Mouse (Mus musculus): ENCODE measurements at regions not wholly inside any gene's neighbourhood (a gene's known extent, or its start where the extent isn't known, plus 50 kb on each side); places are given as distances from the start of the nearest gene placed in this dataset.

- no peak for DNase-seq (ENCODE audit: low read depth, low spot score)
Measured at GRCm38 (mm10) chr5:41206462-41206861, 501.5 kb downstream of the Rab28 start.

DNA sequence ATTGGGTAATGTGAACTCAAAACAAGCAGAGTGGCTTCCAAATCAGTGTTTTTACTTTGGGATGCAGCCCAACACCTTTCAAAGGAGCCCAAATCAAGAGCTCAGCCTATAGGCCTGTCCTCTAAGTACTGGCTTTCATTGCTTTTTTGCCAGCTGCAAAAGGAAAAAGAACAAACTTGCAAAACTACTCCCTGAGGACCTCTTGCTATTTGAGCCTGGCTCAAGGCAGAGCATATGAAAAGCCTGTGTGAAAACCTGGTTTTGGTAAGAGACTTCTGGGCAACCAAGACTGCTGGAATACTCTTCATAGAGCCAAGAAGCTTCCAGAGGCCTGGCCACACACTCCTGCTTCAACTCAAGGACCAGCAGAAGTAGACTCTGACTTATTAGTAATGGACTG, 503.5 kb downstream of the Rab28 start:
- no peak for DNase-seq (ENCODE audit: low read depth, low spot score)

DNA sequence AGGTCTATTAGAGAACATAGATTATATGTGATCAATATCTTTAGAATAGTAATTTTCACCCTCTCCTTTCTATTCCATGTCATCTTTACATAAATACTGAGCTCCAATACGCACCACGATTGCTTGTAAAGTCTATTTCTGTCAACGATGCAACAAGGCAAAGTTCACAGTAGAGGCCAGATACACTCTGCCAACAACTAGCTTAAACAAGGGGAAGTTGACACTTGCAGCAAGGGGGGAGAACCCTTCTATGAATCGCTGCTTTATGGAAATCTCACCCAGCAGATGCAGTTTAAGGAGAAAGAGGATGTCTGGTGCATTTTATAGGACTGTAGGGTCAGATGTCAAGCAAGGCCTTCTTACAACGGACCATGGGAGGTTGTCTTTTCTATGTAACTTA, 520.8 kb downstream of the Rab28 start:
- no peak for DNase-seq (ENCODE audit: low read depth, low spot score)

- DNase-seq (ENCODE audit: low read depth, low spot score), result no peak
Measured at GRCm38 (mm10) chr5:41177220-41177619, 530.7 kb downstream of the Rab28 start.

GRCm38 (mm10) chr5:41165870-41166626, 541.9 kb downstream of the Rab28 start:
- DNase-seq (ENCODE audit: low read depth, low spot score), result no peak

GRCm38 (mm10) chr5:41125050-41125449, 582.9 kb downstream of the Rab28 start:
- DNase-seq (ENCODE audit: low read depth, low spot score), result peak; percentile 34

DNA sequence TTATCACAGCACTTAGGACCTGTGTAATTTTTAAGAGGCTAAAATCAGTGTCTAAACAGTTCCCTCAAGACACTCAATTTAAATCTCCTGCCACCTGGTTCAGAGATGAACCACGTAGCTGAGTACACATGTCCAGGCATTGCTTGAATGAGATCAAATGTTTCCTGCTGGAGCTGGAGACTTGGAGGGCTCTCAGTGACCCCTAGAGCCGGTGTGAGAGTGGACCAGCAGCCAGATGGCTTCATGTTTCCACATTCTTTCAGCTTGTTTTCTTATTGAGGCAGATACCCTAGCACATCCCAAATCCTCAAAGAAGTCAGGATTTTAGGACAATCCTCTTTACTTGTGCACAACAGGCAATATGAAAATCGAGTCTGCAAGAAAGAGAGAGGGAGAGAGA, 590.3 kb downstream of the Rab28 start:
- DNase-seq (ENCODE audit: low read depth, low spot score), result peak; percentile 36

DNA sequence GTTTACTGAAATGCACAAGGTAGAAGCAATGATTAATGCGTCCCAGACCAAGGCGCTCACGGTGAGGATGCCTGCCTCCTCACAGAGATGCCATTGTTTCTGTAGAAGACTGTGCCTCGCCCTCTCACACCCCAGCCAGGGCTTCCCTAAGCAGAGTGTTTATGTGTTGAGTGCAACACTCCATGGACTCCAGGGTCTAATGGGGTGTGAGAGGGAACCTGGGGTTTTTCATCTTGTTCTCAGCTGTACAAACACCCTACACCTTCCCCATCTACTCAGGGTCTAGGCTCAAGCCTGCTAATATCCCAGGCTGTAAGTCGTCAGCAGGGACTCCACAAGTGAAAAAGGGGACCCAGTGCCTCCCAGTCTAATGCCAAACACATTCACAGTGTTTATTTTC, 620.2 kb downstream of the Rab28 start:
- peak; percentile 60 for DNase-seq (ENCODE audit: low read depth, low spot score)

DNA sequence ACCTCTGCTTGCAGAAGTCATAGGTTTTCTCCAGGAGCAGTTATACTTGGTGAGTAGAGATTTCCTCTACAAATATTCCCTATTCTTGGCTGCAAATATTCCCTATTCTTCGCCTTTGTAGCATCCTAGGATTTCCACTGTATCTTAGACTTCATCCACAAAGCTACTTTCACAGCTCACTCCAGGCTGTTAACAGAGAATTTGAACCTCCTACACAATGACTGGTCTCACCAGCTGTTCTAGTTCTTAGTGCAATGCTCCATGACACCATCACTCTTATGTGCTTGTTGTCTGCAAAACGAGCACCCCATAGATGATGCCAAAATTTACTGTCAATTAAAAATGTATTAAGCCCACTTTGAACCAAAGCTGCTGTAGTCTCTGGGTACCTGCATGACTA, 631.5 kb downstream of the Rab28 start:
- no peak for DNase-seq (ENCODE audit: low read depth, low spot score)

DNA sequence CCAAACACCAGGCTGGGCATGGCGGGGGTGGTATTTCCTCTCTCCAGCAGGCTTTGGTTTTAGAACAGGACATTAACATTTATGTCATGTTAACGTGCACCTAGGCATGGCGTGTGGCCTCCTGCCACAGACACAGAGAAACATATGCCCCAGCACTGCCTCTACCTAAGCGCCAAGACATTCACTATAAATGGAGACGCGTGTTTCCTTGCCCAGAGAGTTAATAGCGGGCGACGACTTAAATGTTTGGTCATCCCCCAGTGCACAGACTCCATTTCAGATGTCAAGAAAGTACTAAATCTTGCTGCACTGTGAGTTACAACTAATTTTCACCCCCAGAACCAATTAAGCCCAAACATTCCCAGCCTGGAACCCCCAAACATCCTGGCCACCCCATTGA, 646.3 kb downstream of the Rab28 start:
- no peak for DNase-seq (ENCODE audit: low read depth, low spot score)

DNA sequence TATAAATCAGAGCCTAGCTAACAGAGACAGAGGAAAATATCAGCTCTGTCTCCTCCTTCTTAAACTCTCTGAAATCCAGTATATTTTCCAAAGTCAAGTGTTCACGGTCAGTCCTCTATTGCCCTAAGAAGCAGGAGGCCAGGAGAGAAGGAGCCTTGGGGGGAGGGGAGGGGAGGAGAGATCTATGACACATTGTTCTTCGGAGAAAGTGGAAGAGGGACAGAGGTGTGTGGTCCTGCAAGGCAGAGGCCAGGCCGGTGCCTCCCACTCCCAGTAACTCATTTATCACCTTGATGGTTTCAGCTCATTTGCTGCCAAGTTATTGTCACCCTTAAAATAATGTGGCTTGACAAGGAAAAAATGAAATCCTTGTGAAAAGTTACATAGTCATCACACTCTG, 646.7 kb downstream of the Rab28 start:
- DNase-seq (ENCODE audit: low read depth, low spot score), result peak; percentile 42

- DNase-seq (ENCODE audit: low read depth, low spot score), result no peak
Measured at GRCm38 (mm10) chr5:41058015-41058414, 649.9 kb downstream of the Rab28 start.

- DNase-seq (ENCODE audit: low read depth, low spot score), result peak; percentile 60
Measured at GRCm38 (mm10) chr5:41051948-41052347, 656.0 kb downstream of the Rab28 start.

DNA sequence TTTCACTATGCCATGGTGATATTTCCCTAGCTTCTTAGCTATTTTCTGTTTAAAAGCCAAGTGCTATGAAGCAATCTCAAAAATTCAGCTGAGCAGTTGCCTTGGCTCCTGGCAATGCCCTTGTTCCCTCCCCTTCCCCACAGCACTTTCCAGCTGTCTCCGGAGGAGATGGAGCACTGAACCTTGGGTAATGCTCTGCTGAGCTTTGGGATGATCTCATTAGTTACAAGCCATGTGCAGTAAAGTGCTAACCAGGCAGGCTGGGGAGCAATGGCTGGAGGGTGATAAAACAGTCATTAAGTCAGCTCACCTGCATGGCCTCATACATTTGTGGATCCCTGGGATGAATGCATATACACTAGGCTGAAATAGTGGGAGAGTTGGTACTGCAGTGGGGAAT, 659.4 kb downstream of the Rab28 start:
- no peak for DNase-seq (ENCODE audit: low read depth, low spot score)

GRCm38 (mm10) chr5:41045221-41045620, 662.7 kb downstream of the Rab28 start:
- DNase-seq (ENCODE audit: low read depth, low spot score), result no peak

GRCm38 (mm10) chr5:41044465-41044864, 663.5 kb downstream of the Rab28 start:
- peak; percentile 78 for DNase-seq (ENCODE audit: low read depth, low spot score)

DNA sequence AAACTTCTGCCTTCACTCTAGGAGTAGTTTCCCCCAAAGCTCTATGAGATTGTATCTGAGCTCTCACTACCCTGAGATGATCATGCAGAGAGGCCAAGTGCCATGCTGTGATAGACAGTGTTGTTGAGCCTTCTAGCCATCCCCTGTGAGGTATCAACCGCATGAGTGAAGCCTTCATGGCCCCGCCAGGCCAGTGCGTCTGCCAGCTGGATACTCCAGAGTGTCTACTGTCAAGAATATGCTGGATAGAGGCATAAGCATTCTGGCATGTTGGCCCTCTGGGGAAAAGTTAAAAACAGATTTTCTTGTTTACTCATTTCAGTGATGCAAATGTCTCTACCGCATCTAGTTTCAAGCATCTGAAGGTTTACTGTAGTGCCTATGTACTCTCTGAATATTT, 669.2 kb downstream of the Rab28 start:
- DNase-seq (ENCODE audit: low read depth, low spot score), result no peak

GRCm38 (mm10) chr5:41006692-41007091, 701.3 kb downstream of the Rab28 start:
- peak; percentile 22 for DNase-seq (ENCODE audit: low read depth, low spot score)

GRCm38 (mm10) chr5:40986562-40986961, 721.4 kb downstream of the Rab28 start:
- DNase-seq (ENCODE audit: low read depth, low spot score), result peak; percentile 11

DNA sequence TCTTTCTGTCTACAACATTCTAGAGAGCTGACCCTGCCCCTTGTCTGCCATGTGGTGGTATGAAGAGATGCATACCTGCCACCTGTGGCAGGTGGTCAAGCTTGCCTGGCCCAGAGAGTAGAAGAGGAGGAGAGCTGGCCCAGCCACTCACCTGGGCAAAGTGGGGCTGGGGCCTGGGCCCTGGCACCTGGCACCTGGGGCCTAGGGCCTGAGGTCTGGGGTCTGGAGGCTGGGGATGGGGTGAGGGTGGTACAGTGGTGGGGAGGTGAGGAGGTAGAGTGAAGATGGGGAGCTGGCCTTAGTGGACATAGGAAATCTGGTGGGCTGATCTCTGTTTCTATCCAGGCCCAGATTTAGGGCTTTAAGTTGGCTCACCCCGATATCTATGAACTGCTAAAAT, 733.1 kb downstream of the Rab28 start:
- DNase-seq (ENCODE audit: low read depth, low spot score), result no peak

DNA sequence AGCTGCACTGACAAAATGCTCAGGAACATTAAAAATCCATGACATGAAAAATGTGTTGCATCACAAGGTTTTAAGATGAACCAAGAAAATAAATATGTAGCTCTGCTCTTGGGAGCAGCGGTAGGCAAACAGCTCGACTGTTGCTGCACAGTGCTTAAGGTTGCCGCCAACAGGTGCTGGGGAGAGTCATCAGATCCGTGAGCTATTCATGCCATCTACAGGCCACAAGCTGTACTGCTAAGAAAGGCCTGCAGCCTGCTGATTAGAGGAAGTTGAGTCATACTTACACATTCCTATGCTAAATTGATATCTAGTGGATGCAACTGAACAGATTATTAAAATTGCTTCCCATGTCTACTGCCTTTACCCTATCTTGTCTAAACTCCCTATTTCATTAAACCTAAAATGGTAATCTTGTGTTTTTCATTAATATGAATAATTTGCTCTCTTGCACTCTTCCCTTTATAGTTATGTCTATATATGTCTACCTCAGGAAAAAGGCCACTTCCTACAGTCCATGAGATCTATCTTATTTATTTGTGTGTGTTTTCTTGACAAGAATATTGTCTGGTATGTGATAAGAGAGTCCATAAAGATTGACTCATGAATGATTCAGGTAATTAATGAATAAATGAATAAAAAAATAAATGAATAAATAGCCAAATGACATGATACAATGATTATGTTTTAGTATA, 754.9 kb downstream of the Rab28 start:
- DNase-seq (ENCODE audit: low read depth, low spot score), result peak; percentile 71

GRCm38 (mm10) chr5:40929127-40929526, 778.8 kb downstream of the Rab28 start:
- DNase-seq (ENCODE audit: low read depth, low spot score), result no peak

DNA sequence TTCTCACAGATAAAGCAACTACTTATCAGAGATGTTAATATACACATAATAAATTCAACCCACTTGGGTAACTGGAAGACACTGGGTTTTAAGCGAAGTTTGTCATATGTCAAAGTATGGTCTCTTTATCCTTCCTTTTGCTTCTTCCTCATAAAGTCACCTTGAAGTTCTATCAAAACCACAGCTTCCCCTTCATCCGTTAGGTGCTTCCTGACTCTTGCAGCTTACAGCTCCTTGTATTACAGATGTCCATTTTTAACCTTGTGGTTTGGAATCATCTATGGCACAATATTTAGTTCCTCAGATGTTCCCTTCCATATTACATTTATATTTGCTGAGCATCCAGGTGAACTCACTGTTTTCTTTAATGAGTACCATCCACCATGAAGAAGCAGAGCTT, 787.0 kb downstream of the Rab28 start:
- DNase-seq (ENCODE audit: low read depth, low spot score), result no peak
